Mouse (Mus musculus) lung, embryonic 16.5 days (tissue): ENCODE results near the gene Gcnt2. TPM values are rescaled to one million over a fixed set of nuclear protein-coding genes. Genes with fewer than 3 reads are reported as not detected.
A peak's percentile ranks its signal among the peaks of the same experiment; 100 is the strongest.

ENCODE experiments used
- ATAC-seq: fragments of 200-750 bp; cut with Nextera tagmentation; 2 replicates; pipeline ENCODE4 v1.8.0; 2017; ENCODE audit warnings: low read depth, mild to moderate bottlenecking, moderate library complexity
- H3K27ac ChIP-seq: fragments of 300-500 bp; sonication (generic); 2 replicates; pipeline ENCODE4 v1.5.1; 2014; ENCODE audit warnings: mild to moderate bottlenecking, control low read depth, low read length
- H3K27me3 ChIP-seq: fragments of 300-500 bp; sonication (generic); 2 replicates; pipeline ENCODE4 v1.6.1; 2014; ENCODE audit warnings: low read depth, low read length, mixed read lengths; ENCODE audit not compliant: control insufficient read depth, insufficient read depth
- H3K36me3 ChIP-seq: fragments of 300-500 bp; sonication (generic); 2 replicates; pipeline ENCODE4 v1.6.1; 2014; ENCODE audit warnings: low read length; ENCODE audit not compliant: control insufficient read depth, insufficient read depth
- H3K4me1 ChIP-seq: fragments of 300-500 bp; sonication (generic); replicated peaks from 2 replicates; pipeline ENCODE4 v1.6.1; 2014; ENCODE audit warnings: low read length, mixed read lengths; ENCODE audit not compliant: control insufficient read depth, insufficient read depth
- H3K4me2 ChIP-seq: fragments of 300-500 bp; sonication (generic); 2 replicates; pipeline ENCODE4 v1.6.1; 2014; ENCODE audit warnings: low read depth, low read length, control low read depth
- H3K4me3 ChIP-seq: fragments of 300-500 bp; sonication (generic); 2 replicates; pipeline ENCODE4 v1.5.1; 2014; ENCODE audit warnings: mild to moderate bottlenecking, low read length, control low read depth
- H3K9ac ChIP-seq: fragments of 300-500 bp; sonication (generic); 2 replicates; pipeline ENCODE4 v1.6.1; 2014; ENCODE audit warnings: low read length, control low read depth
- H3K9me3 ChIP-seq: fragments of 300-500 bp; sonication (generic); 2 replicates; pipeline ENCODE4 v1.6.1; 2016; ENCODE audit warnings: low read length; ENCODE audit not compliant: control insufficient read depth
- WGBS: fragments of 180-500 bp; shearing (Covaris S2); extraction: QIAGEN DNeasy Blood & Tissue Kit; methylation state at CpG from one replicate; pipeline ENCODE4 v1.1.7; 2014; 5-methylcytosine and 5-hydroxymethylcytosine counted together
- microRNA-seq: library from miRNA; unstranded; fragments of <30 nt; microRNA quantifications from one replicate; pipeline ENCODE4, GENCODE M21; 2016
- polyA plus RNA-seq: library from polyadenylated mRNA; unstranded; fragments of >200 nt; fragmentation: Nextera tagmentation; extraction: Ambion mirVana; gene quantifications from 2 replicates; pipeline ENCODE4 v1.2.1, GENCODE M21; 2015

Gene Gcnt2
- polyA plus RNA-seq, 1 experiment from 2014 or later: 4.5 TPM

GRCm38 (mm10) chr13:41002001-41002400 is 142.4 kb downstream of the Gcnt2 start:
- H3K4me3 ChIP-seq: peak overlapping the region; percentile 12
- no peaks in the 10 kb centered on the region for H3K9me3 ChIP-seq
- 0 out of 2 replicates have a peak overlapping the region, but pooled peaks have one; percentile 19 for H3K9ac ChIP-seq
- H3K27me3 ChIP-seq: no peaks in the 10 kb centered on the region
- WGBS: 77% methylated on average over 5 of the region's 5 CpGs
- H3K27ac ChIP-seq: no peak overlapping the region
- peaks cover 7% of the 10 kb centered on the region for H3K4me1 ChIP-seq
- peak overlapping the region; percentile 49 for H3K4me2 ChIP-seq
- no peak for ATAC-seq
- H3K36me3 ChIP-seq: peaks cover 12% of the 10 kb centered on the region

DNA sequence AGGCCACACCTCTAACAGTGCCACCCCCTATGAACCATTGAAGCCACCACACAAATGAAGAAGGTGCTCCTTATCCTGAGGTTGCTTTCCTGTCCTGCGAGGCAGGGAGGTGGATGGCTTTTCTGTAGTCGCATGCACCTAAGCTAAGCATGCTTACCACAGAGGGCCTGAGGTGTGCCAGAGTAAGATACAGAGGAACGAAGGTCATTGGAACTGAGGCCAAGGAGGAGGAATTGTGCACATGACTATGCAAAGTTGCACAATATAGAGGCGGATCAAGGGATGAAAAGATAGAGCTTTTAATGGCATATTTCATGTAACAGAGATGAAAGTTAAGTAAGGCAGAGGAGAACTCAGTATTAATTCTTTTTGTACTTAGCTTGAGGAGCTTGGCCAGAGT is 146.7 kb downstream of the Gcnt2 start:
- no peak overlapping the region for H3K9ac ChIP-seq
- no peak for ATAC-seq
- H3K9me3 ChIP-seq: no peaks in the 10 kb centered on the region
- peaks cover 44% of the 10 kb centered on the region for H3K36me3 ChIP-seq
- H3K27me3 ChIP-seq: no peaks in the 10 kb centered on the region
- WGBS: 93% methylated on average over 4 of the region's 4 CpGs
- no peak overlapping the region for H3K4me3 ChIP-seq
- peaks cover 7% of the 10 kb centered on the region for H3K4me1 ChIP-seq
- H3K27ac ChIP-seq: no peak overlapping the region
- no peak overlapping the region for H3K4me2 ChIP-seq

DNA sequence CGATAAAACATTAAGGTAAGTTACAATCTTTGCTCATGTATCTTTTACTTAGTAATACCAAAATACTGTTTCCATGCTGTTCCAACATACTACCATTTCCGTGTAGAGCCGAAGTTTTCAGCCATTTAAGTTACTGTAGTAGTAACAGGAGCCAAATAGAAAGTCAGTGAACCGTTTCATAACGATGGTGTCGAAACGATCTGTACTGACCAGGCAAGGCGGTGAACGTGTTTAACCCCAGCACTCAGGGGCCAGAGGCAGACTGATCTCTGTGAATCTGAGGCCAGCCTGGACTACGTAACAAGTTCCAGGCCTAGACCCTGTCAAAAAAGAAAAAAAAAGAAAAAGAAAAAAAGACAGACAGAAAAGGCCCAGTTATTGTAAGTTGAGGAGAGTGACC is 148.7 kb downstream of the Gcnt2 start:
- no peak overlapping the region for H3K27ac ChIP-seq
- H3K9ac ChIP-seq: no peak overlapping the region
- H3K9me3 ChIP-seq: no peaks in the 10 kb centered on the region
- ATAC-seq: no peak
- H3K4me3 ChIP-seq: no peak overlapping the region
- H3K4me2 ChIP-seq: no peak overlapping the region
- H3K36me3 ChIP-seq: peaks cover 59% of the 10 kb centered on the region
- 94% methylated on average over 10 of the region's 10 CpGs for WGBS
- no peaks in the 10 kb centered on the region for H3K4me1 ChIP-seq
- no peaks in the 10 kb centered on the region for H3K27me3 ChIP-seq

DNA sequence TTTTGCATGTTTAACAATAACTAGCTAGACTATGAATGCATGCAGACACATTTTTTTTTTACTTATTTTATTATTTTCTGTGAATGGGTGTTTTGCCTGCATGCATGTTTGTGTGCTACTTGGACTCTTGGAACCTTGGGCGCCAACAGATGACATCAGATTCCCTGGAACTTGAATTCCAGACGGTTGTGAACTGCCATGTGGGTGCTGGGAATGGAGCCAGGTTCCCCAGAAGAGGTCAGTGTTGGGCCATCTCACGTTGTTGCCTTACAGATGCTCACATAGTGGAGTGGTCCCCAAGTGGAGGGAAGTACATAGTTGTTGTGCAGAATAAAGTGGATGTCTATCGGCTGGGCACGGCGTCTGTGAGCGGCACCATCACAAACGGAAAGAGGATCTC is 149.4 kb downstream of the Gcnt2 start:
- Histone ChIP-seq H3K4me1 (no peaks in the 10 kb centered on the region), H3K27ac (no peak overlapping the region), H3K4me2 (no peak overlapping the region), H3K36me3 (peaks cover 59% of the 10 kb centered on the region), H3K4me3 (no peak overlapping the region), H3K27me3 (no peaks in the 10 kb centered on the region), H3K9me3 (no peaks in the 10 kb centered on the region), H3K9ac (no peak overlapping the region)
- no peak for ATAC-seq
- WGBS: 77% methylated on average over 8 of the region's 8 CpGs

Small RNA genes lying within 50 kb of the gene (microRNA-seq; reads per million reads assigned to microRNA genes)
- gene Mir5124a: not detected

Other genes starting within 250 kb of the Gcnt2 start
- 0.10 and 0.34 TPM in 2 replicates for gene Tfap2a, start 121.4 kb upstream of the Gcnt2 start, polyA plus RNA-seq
- gene Pak1ip1, start 141.3 kb downstream of the Gcnt2 start, polyA plus RNA-seq: 60.6 and 62.2 TPM in 2 replicates
- gene Tmem14c, start 156.5 kb downstream of the Gcnt2 start, polyA plus RNA-seq: 204 and 223 TPM in 2 replicates
- gene Mak, start 220.0 kb downstream of the Gcnt2 start, polyA plus RNA-seq: 2.4 and 2.5 TPM in 2 replicates